Mouse (Mus musculus) bone marrow, adult 2 months (tissue): ENCODE results near the gene Ccnb1.

Source experiments
- CTCF ChIP-seq: fragments of 200-500 bp; IDR thresholded peaks from 2 replicates; pipeline ENCODE4 v1.5.1; 2011; ENCODE audit warnings: low read length, control low read depth; ENCODE audit not compliant: control insufficient read depth, insufficient read depth
- POLR2A ChIP-seq: fragments of 200-500 bp; IDR thresholded peaks from 2 replicates; pipeline ENCODE4 v1.6.1; 2011; ENCODE audit warnings: low read depth, mild to moderate bottlenecking, control low read depth, low read length, borderline replicate concordance; ENCODE audit not compliant: control insufficient read depth

- TF ChIP-seq POLR2A, result no peak
- TF ChIP-seq CTCF, result no peak
Measured at GRCm38 (mm10) chr13:100746090-100746489, 40.3 kb downstream of the Ccnb1 start.
